Mouse (Mus musculus) frontal cortex, postnatal 10 days (tissue): ENCODE measurements at regions not wholly inside any gene's neighbourhood (a gene's known extent, or its start where the extent isn't known, plus 50 kb on each side); places are given as distances from the start of the nearest gene placed in this dataset.

Experiments
- DNase-seq, 2 experiments: peaks; one replicate each; pipeline ENCODE4 v3.0.0; 2022; ENCODE audit warnings: low spot score in 2 of 2, mixed read lengths in 1 of 2

DNA sequence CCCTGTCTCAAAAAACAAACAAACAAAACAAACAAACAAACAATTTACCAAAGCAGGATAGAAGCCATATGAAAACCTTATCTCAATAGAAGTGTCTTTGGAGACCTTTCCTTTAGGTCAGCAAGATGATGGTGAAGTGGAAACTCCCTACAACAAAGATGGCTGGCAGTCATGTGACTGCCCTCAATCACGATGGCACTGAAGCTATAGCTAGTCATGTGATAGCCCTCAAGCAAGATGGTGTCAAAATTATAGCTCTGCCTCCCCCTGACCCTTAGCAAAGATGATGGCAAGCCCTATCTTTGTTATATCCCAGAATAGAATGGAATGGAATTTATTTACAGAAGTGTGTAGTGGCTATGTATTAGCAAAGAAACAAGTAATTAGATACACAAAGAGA lies 423.2 kb downstream of the 1810013L24Rik start:
- no peak for DNase-seq

DNA sequence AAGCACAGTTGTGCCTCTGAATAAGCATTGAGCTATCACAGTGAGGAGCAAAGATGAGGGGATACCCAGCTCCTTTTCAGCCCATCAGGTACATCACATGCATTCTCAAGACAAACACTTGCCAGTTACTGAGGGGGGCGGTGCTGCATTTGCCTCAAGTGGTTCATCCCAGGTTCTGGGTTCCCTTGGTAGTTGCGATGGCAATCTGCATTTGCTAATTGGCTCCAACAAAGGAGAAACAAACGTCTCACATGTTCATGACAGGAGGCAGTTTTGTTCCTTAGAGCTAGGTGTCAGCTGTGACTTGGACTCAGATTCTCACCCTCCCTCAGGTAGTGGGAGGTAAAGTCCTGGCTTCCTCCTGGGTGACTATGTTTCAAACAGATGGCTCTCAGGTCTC lies 425.5 kb downstream of the 1810013L24Rik start:
- DNase-seq, result no peak

DNA sequence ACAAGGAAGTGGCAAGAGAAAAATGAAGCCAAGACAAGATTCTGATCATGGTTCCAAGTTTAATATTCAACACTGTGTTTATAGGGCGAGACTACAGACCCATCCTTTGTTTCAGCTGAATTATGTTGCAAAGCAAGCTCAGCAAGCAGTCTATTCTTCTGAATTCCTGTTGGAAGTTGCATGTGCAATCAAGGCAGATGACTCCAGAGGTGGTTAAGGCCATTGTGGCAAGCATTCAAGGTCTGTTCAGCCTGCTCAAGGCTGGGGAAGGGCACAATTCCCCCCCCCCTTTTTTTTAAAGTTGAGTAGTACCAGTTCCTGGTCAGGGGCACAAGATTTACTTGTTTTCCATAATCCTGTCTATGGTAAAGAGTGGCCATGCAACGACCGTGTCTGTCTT lies 431.1 kb downstream of the 1810013L24Rik start:
- DNase-seq, result no peak

DNA sequence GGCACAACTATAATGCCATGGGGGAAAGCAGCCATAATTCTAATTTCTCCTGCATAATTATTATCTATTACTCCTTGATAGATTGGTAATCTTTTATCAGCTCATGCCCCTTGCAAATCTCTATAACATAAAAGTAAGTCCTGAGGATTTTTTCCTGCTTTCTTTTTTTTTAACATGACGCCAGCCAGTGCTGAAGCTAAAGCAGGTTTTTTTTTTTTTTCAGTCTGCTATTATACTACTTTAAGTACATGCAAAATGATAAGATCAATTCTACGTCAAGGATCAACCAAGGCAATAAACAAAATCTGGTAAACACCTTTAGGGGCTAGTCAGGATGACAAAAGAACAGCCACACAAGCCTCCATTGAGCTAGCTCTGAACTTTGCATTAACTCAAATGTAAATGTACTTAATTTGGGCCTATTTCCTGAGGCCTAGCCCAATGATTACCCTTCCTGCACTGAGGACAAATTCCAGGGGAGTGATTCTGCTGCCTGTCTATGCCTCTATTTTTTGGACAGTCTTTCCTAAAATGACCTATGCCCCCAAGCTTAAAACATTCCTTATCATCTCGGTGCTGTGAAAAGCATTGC lies 434.8 kb downstream of the 1810013L24Rik start:
- no peak for DNase-seq

DNA sequence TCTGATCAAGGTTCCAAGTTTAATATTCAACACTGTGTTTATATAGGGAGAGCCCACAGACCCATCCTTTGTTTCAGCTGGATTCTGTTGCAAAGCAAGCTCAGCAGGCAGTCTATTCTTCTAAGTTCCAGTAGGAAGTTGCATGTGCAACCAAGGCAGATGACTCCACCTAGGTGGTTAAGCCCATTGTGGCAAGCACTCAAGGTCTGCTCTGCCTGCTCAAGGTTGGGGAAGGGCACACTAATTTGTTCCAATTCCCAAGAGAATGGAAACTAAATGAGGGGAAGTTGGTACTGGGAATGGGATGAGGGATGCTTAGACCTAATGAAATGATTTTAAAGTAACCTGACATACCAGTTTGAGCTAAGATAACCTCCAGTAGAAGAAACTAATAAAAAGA lies 437.3 kb downstream of the 1810013L24Rik start:
- DNase-seq, result no peak

DNA sequence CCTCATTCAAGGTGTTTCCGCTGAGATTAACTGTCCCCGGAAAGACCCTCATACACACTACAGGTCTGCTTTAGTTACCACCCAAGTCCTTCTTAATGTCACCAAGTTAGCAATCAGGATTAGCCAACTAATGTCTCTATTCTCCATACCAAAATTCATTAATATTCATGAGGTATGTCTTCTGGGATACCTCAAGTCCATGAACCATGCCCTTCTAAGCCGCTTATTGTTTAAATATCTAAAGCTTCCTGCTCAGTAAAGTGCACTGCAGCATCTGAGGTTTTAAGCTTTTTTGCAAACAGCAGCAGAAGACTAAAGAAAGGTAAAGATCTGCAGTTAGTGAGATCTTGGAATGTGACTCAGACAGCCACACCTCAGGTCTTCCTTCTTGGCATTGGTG lies 440.2 kb downstream of the 1810013L24Rik start:
- no peak for DNase-seq

DNA sequence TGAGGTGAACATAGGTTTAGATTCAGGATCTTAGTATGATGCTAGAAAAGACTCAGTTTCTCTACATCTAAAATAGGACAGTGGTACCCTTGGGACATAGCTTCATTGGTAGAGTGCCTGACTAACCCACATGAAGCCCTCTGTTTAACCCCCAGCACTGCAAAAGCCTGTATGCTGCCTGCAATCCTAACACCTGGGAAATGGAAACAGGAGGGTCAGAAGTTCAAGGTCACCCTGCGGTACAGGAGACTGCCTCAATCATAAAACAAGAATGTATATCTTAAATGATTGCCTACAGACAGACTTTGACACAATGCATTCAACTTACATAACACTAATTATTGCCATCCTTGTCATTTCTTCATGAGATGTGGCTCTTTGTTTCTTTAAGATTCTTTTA lies 440.8 kb downstream of the 1810013L24Rik start:
- DNase-seq, result no peak

DNA sequence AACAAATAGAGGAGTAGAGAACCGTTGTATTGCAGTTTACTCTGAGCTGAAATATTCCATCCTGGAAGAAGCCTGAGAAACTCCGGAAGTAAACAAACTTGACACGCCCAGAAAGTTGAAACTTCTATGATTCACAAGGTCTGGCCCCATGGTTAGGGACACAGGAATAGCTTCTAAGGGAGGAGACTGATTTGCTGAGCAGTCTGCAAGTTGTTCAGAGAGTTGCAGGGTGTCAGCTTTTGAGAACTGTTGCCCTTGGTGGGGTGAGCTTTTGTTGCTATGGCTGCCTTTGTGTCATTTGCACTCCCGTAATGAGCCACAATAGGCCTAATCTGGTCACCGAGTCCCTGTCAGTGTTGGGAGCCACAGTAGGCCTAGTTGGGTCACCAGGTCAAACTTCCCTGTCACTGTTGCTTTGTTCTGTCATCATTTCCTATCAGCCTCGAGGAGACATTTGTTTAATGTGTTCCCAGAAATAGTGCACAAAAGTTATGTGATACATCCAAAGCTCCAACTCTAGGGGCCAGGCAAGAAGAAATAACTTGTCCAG lies 443.9 kb downstream of the 1810013L24Rik start:
- DNase-seq, result no peak

DNA sequence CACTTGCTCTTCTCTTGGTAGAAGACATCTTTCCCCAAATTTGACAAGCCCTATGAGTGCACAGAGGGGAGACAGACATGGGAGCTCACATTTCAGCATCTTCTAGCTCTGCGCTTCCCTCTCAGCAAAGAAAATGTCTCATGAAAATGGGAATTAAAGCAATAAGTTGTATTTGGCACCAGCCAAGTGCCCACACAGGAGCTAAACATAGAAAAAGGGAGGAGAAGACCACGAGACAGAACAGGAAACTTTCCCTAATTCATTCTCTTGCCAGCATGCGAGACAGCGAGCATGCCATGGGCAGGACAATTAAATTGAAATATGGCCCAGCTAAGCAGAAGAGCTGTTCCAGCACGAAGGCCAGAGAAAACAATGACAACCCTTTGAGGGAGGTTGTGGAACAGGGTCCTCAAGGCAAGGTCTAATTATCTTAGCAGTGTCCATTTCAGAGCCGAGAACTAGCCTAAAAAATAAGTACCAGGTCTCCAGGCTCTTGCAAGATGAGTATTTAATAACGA lies 444.7 kb downstream of the 1810013L24Rik start:
- no peak for DNase-seq

DNA sequence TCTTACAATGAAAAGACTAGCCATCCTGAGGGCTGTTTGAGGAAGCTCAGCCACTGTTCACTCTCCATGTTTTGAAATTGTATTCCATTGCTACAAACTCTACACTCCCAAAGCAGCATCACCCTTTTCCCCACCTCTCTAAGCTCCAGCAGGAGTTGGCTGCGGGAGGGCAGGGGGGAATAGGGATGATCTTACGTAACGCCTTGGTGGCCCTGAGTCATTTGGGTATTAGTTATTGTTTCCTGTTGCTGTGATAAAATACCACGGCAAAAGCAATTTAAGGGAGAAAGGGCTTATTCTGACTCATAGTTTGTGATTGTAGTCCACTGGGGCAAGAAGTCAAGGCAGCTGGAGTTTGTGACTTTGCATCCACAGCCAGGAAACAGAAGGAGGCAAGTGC lies 445.5 kb downstream of the 1810013L24Rik start:
- no peak for DNase-seq

DNA sequence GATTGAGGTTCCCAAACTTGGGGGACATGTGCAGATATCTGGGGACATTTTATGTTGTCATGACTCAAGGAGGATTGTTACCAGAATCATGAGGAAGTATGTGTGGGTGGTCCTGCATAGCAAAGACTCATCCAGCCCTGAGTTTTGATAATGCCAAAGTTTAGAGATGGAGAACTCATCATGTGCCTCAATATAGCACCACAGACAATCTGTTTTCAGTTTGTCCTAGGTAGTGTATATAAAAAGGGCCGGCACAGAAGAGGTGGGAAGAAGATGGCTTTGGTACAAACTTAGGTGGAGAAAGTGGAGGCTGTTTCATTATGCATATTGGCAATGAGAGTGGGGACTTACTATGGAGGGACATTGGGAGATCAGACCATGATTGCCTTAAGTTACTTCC lies 447.2 kb downstream of the 1810013L24Rik start:
- no peak for DNase-seq

DNA sequence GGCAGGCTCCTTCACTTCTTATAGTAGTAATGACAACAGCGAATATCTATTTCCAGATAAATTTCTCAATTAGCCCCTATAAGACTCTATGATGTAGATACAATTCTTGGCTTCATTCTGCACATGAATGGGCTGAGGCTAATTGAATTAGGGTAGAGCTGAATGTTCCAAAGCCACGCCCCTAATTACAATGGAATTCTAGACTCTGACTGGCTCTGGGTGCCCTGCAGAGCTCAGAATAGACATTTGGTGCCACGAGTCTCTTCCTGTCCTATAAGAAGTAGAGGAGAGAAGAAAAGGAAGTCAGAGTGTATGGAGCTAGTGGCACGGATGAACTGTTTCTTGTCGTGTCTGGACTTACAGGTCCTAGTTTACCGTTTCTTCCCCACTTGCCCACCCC lies 449.8 kb downstream of the 1810013L24Rik start:
- no peak for DNase-seq

DNA sequence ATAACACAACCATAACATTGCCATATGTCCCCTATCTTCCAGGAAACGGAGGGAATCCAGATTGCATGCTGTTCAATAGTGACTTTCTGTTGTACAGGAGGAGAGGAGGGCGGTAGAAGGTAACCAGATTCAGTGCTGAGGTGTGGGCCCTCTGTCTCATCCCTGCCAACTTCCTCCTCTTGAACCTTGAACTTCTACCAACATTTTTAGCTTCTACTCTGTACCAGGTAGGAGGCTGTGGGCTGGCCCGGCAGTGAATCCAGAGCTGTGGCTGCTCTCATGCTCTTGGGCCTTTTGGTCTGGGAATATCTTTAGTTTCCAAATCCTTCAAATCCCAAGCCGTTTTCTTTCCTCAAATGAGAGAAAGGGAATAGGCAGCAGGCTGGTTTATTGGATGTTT lies 450.5 kb downstream of the 1810013L24Rik start:
- no peak for DNase-seq

DNA sequence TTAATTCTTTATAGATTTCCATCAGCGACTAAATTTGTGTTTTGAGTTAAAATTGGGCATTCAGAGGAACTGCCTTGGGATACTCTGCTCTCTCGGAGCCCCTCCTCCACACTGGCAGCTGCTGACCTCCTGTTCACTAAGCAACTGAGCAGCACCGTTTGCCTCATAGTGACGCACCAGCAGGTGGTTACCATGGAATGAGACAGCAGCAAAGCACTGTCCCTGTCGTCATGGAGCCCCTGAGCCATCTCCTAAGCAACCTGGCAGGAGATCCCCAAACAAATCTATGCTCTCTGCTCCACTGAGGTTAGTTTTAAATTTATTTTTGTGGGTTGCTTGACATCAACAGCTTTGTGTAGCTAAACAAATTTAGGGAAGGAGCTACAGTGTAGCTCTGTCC lies 451.0 kb downstream of the 1810013L24Rik start:
- DNase-seq, result peak; percentile 71 to 85

DNA sequence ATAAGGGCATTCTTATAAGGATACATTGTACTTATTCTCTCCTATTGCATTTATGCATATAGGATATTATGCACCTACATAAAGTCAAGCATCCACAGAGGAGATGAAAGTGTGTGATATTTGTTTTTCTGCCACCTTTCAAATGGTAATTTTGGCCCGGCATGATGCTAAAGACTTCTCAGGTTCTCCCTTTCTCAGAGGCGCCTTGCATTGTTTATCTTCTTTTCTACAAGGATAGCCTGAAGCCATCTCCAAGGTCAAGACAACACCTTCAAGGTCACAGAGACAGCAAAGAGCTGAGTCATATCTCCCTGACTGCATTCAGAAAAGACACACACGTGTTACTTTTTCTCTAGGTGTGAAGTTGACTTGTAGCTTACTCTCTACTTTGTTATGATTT lies 454.5 kb downstream of the 1810013L24Rik start:
- no peak for DNase-seq

DNA sequence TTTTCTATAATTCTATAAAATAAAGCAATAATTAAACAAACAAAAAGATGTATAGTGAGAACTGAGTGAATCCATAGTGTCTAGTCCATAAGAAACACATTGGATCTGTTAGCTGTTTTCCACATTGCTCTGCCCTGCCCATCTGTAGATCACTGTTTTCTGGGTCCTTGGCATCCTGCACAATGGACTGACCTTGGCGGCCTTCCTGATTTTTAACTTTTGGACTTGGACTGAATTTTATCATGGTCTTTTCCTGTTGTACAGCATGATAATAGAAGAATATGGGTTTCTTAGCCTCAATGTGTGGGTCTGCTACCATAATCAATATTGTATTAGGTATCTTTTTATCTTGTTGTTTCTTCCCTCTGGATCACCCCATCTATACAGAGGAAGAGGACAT lies 456.0 kb downstream of the 1810013L24Rik start:
- DNase-seq, result no peak

DNA sequence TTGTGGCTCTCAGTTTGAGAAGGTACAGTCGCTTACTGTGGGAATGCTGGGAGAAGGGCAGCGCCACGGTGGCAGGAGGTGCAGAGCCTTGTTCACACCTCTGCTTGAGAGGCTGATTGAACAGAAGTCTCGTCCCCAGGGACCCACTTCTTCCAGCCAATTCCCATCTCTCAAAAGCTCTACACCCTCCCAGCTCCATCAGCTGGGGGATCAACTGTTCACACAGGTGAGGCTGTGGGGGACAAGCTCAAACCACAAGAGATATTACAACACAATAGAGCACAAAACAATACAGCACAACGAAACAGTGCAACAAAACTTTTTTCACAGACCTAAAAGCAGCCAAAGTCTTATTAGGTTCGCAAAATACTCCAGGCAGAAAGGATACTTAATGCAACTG lies 457.7 kb downstream of the 1810013L24Rik start:
- DNase-seq, result no peak

DNA sequence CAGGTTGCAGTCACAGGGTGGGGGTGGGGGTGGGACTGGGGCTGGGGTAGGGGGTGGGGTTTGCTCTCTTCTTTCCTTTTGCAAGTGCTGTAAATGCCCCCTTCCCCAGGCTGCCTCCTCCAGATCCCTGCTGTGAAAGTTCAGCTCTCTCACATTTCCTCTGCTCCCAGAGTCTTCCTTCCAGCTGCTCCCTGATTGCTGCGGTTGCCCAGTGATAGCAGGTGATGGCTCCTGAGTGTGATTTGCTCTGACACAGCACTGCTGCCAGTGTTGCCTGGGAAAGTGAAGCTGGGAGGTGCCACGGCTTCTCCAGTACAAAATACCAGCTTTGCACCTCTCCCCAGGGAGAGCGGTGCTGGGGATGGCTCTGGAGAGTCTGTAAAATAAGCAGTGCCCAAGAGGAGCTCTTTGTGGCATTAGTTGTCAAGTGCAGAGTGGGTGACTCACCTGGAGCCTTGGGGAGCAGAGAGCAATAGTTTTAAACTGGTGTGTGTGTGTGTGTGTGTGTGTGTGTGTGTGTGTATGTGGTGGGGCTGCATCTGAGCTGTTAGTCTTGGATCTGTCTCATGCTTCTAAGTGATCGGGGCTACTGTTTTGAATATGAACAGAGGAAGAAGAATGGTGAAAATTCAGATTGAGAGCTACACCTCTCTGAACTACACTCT lies 461.6 kb downstream of the 1810013L24Rik start:
- no peak for DNase-seq

DNA sequence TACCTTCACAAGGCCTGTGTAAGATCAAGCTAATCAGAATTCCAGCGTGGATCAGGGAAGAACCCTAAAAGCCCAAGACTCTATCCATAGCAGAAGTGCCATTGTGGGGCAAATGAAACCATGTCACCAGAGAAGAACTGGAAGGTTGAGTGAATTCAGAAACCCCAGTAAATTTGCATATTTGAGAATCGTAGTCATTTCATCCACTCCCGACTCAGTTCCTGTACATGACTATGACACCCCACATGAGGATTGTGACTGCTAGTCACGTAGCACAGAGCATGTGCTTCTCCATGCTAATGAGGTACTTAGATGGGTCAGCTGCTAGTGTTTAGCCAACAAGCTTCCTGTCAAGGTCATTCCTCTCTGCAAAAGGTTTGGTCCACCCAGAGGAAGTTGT lies 473.2 kb downstream of the 1810013L24Rik start:
- DNase-seq, result no peak

DNA sequence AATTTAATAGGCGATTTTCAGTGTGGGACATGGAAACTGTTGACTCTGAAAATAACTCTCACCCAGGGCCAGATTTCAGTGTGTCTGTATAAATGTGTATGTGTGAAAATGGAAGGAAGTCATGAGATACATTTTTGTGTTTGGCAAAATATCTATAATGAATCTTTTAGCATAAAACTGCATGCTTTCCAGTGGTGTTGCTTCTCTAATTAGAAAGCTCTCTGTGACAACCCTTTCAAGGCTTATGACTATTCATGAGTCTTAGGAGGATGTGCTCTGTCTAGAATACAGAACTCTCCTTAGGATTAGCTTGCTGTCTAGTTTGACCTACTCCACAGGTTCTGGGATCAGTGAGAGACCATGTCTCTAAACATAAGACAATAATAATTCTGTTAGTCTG lies 474.2 kb downstream of the 1810013L24Rik start:
- no peak for DNase-seq

DNA sequence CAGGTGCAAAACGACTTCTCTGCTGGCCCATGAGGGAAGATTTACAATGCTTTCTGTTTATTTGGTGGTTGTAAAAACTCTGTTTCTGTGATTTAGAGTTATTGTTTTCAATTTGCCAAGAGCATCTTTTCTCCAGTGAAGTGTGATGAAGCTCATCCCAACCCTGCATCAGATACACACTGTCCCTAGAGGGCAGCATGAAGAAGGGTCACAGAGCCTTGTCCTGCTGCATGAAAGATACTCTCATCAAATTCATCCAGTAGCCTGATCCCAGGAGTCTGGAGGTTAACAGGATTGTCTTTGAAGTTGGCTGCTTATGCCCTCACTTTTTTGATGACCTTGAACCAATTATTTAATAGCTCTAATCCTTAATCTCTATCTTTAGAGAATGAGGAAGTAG lies 480.8 kb downstream of the 1810013L24Rik start:
- DNase-seq, result no peak

DNA sequence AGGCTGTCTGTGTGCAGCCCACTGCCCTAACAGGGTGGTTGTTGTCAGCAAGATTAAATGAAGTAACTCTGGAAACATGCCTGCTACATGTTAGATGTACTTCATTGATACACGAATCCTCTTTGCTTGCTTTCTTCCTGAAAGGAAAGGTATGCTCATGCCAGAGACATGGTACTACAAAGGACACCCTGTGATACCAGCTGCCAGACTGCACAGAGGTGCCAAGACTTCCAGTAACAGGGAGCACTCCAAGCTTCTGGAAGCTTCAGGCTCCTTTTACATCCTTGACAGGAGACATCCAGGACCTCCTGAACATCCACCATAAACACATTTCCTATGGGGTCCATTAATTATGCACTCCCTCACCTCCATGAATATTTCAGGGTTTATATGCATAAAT lies 505.7 kb downstream of the 1810013L24Rik start:
- no peak for DNase-seq

DNA sequence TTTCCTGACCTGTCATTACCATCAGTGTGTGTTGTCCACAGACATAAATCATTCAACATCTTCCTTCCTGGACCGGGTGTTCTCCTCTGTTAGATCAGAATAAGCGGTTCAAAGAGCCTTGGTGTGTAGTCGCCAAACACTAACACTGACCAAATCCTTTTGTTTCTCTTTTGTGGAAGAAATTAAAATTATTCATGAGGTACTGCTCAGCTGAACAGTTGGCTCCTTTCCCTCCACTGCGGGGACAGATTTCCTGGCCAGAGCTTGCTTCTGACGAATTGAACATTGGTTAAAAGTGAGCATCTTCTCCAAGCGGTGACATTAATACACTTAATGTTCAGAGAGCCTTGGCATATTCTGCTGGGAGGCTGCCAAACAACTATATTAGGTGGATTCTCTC lies 506.2 kb downstream of the 1810013L24Rik start:
- DNase-seq, result no peak
